Mouse (Mus musculus): ENCODE data around the gene Kcnn3.

Kcnn3 gene

GRCm38 (mm10) chr3:89624001-89624400 lies 104.0 kb downstream of the Kcnn3 start:
- DNase-seq = no peak

GRCm38 (mm10) chr3:89624814-89625445 lies 105.0 kb downstream of the Kcnn3 start:
- DNase-seq = no peak

GRCm38 (mm10) chr3:89626556-89626955 lies 106.6 kb downstream of the Kcnn3 start:
- DNase-seq = no peak

- DNase-seq = no peak
Measured at GRCm38 (mm10) chr3:89629811-89630210, 109.8 kb downstream of the Kcnn3 start.

- DNase-seq = no peak
Measured at GRCm38 (mm10) chr3:89631750-89632149, 111.8 kb downstream of the Kcnn3 start.

- no peak for DNase-seq
Measured at GRCm38 (mm10) chr3:89633531-89633930, 113.6 kb downstream of the Kcnn3 start.

GRCm38 (mm10) chr3:89633941-89634340 lies 114.0 kb downstream of the Kcnn3 start:
- no peak for DNase-seq

GRCm38 (mm10) chr3:89640804-89641203 lies 120.8 kb downstream of the Kcnn3 start:
- no peak for DNase-seq

- DNase-seq = no peak
Measured at GRCm38 (mm10) chr3:89643391-89643790, 123.4 kb downstream of the Kcnn3 start.

- no peak for DNase-seq
Measured at GRCm38 (mm10) chr3:89646813-89647255, 126.9 kb downstream of the Kcnn3 start.

GRCm38 (mm10) chr3:89647268-89647874 lies 127.4 kb downstream of the Kcnn3 start:
- DNase-seq = no peak

- DNase-seq = no peak
Measured at GRCm38 (mm10) chr3:89649890-89650289, 129.9 kb downstream of the Kcnn3 start.

GRCm38 (mm10) chr3:89653231-89653954 lies 133.4 kb downstream of the Kcnn3 start:
- no peak for DNase-seq

- no peak for DNase-seq
Measured at GRCm38 (mm10) chr3:89657092-89657491, 137.1 kb downstream of the Kcnn3 start.

- no peak for DNase-seq
Measured at GRCm38 (mm10) chr3:89658457-89658856, 138.5 kb downstream of the Kcnn3 start.

- no peak for DNase-seq
Measured at GRCm38 (mm10) chr3:89659938-89660620, 140.1 kb downstream of the Kcnn3 start.

- no peak for DNase-seq
Measured at GRCm38 (mm10) chr3:89664808-89665207, 144.8 kb downstream of the Kcnn3 start.

GRCm38 (mm10) chr3:89667131-89667530 lies 147.2 kb downstream of the Kcnn3 start:
- no peak for DNase-seq

GRCm38 (mm10) chr3:89671334-89671733 lies 151.4 kb downstream of the Kcnn3 start:
- no peak for DNase-seq

GRCm38 (mm10) chr3:89672573-89673317 lies 152.8 kb downstream of the Kcnn3 start:
- peak; percentile 29 for DNase-seq

GRCm38 (mm10) chr3:89677617-89678016 lies 157.7 kb downstream of the Kcnn3 start:
- DNase-seq = no peak

GRCm38 (mm10) chr3:89686031-89686430 lies 166.1 kb downstream of the Kcnn3 start:
- DNase-seq = no peak

All from thymus, postnatal 4 days (tissue).